Mouse (Mus musculus) megakaryocyte-erythroid progenitor cell, adult 5-6 weeks (primary cell): ENCODE results near the gene Itih4. TPM values are rescaled to one million over a fixed set of nuclear protein-coding genes. Genes with fewer than 3 reads are reported as not detected.

Source experiments
- ATAC-seq: replicated peaks from 2 replicates; pipeline ENCODE4 v1.8.0; 2016; ENCODE audit warnings: mild to moderate bottlenecking, inconsistent platforms; ENCODE audit not compliant: severe bottlenecking, poor library complexity, low FRiP score, low TSS enrichment
- total RNA-seq, 2 experiments: library from RNA; stranded (forward) in 1 of 2; stranded (reverse) in 1 of 2; fragments of 200-1000, 215-1000 nt in 1 of 2; fragments of >200 nt in 1 of 2; fragmentation: Nextera tagmentation in 1 of 2; gene quantifications; 2 replicates each; pipeline ENCODE4 v1.2.3; 2014 to 2017

Gene Itih4
- total RNA-seq (2014; fragmentation: Nextera tagmentation) (not detected in 2 replicates), total RNA-seq (2017) (not detected in 2 replicates)

DNA sequence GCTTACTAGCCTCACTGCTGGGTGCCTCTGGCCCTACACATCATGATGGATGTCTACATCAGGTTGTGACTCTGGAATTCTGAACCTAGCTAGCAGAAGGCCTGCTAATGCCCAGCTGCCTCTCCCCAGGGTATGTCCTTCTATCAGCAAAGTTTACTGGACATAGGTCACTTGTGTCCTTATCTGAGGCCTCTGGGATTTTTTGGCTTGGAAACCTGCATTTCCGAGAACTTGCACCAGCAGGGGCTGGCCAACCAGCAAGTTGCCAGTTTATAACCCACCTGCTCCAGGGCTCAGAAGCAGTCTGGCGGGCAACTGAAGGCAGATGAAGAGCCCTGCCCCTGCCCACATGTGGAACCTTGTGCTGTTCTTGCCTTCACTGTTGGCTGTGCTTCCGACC is at the start of gene Itih4:
TSS of gene Itih4 (plus strand) at position 273 of the 400 bp plus-strand sequence.
- no peak for ATAC-seq

- ATAC-seq: no peak
Observed at GRCm38 (mm10) chr14:30837416-30837996, 48.8 kb upstream of the Itih4 start.

DNA sequence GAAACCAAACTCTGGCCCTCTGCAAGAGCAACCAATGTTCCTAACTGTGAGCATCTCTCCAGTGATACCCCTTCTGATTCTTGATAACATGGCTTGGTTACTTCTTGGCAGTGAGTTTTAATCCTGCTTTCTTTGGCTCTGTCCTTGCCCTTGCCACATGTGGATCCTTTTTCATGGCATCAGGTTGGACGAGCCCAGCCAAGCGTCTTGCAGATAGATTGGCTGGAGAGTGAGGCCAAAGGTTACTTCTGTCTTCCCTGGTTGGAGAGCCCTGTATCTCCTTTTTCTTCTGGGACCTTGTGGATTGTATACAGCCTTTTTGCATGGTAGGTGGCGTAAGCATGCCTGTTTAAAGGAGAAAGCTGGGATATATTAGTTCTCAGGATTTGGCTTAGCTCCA is 42.6 kb upstream of the Itih4 start:
- ATAC-seq: no peak

- ATAC-seq: no peak
Observed at GRCm38 (mm10) chr14:30850504-30850903, 35.8 kb upstream of the Itih4 start.

GRCm38 (mm10) chr14:30852325-30852724 is 34.0 kb upstream of the Itih4 start:
- ATAC-seq: no peak

DNA sequence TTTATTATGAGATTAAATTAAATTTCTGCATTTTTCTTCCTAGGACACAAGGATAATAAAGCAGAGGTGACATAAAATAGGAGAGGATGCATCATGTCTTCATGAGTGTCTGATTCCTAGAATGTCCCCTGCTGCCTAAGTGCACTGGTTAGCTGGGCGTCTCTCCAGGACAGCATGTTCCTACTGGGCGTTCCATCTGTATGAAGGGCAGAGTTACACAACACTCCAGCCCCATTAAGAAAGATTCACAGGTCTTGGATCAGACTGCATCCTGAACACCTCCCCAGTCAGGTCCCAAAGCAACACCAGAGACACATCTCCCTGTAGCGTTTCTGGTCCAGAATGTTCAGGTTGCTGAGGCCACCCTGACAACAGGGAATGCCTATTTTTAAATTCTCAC is 31.0 kb upstream of the Itih4 start:
- no peak for ATAC-seq

GRCm38 (mm10) chr14:30856885-30857507 is 29.3 kb upstream of the Itih4 start:
- ATAC-seq: no peak

GRCm38 (mm10) chr14:30857990-30858389 is 28.3 kb upstream of the Itih4 start:
- 0 out of 2 replicates have a peak, but pooled peaks have one; percentile 71 for ATAC-seq

DNA sequence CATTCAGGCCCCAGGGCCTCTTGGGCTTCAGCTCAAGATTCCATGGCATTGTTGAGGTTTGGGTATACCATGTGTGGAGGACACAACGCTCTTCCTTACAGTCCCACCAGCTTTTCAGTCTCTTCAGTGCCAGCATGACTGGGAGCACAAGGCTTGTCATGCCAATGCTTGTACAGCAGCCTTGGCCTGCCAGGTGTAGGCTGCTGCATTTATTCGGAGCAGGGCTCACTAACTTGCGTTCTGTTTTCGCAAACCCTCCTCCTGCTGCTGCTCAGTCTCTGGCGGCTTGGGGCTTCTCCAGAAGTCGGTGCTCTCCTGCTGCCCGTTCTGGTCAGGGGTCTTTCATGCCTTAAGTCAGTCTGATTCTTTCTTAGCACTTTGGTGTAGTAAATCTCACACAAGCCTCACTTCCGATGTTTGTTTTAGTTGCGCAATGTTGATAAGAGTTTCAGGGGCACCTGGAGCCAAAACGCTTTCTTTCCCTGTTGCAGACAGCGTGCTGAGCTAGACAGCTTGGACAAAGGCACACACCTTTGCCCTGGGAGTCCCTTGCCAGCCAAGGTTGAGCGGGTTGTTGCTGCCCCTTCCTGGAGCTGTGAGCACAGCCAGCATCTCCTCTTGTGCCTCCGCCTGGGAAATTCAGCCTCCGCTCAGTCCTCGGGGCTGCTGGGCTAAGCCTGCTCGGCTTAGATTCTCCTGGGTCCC is 24.7 kb upstream of the Itih4 start:
- no peak for ATAC-seq

DNA sequence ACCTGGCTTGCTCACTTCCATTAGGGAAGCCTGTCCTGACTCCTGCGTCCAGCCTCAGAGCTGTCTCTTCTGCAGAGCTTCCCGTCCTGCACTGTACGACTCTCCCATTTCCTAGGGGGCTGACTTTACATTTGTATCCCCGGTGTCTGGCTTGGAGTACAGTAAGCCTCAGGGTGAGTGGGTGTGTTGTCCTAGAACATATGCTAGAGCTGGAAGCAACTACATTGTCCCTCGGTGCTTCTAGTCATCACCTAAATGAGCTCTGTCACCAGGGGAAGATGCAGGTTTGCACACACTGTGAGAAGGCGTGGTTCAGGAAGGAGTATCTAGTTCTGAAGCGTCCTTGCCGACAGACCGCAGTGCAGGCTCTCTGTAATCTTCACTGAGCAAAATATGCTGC is 23.9 kb upstream of the Itih4 start:
- ATAC-seq: no peak

GRCm38 (mm10) chr14:30865311-30865710 is 21.0 kb upstream of the Itih4 start:
- ATAC-seq: no peak

- peak; percentile 79 for ATAC-seq
Observed at GRCm38 (mm10) chr14:30867042-30867441, 19.2 kb upstream of the Itih4 start.

DNA sequence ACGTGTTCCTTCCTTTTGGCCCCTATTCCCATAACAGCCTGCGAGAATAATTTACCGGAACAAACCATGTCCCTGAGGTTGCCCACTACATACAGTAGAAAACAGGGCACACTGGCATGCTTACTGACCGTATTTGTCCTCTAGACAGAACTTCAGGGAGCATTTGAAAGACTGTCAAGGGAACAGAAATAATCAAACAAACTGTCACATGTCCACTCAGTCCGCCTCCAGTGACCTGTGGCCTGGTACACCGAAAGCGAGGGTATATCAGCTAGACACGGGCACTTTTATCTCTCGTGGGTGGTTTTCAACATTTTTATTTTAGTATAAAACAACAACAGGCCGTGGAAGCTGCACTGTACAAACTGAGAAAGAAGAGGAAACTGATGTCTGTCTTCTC is 17.4 kb upstream of the Itih4 start:
- ATAC-seq: no peak

- ATAC-seq: no peak
Observed at GRCm38 (mm10) chr14:30869391-30869801, 16.9 kb upstream of the Itih4 start.

GRCm38 (mm10) chr14:30870206-30871147 is 15.8 kb upstream of the Itih4 start:
- ATAC-seq: no peak

DNA sequence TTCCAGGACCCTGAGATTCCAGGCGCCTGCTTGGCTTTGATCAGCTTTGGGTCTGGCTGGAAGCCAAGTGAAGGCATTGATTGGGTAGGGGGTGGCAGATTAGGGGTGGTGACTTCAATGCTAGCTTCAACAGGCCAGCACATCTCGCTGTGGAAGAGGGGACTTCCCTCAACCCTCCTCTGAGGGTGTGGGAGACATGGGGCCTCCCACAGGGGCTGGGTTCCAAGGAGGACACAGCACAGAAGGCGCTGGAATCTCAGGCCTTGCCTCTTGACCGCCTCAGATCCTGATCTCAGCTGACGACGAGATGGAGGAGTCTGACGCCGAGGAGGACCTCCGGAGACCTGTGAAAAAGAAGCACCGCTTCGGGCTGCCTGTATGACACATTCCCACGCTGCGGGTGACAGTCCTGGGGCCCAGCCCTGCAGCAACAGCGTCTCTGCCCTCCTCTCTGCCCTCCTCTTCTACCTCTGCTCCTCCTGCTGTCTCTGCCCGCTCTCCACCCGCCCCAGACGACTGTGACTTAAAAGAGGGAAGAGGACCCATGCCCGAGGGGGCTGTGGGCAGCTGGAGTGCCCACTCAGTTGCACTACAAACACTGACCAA is 12.1 kb upstream of the Itih4 start:
- no peak for ATAC-seq

- ATAC-seq: peak; percentile 34; the same call in 1 of the 2 replicates
Observed at GRCm38 (mm10) chr14:30875130-30875865, 11.0 kb upstream of the Itih4 start.

DNA sequence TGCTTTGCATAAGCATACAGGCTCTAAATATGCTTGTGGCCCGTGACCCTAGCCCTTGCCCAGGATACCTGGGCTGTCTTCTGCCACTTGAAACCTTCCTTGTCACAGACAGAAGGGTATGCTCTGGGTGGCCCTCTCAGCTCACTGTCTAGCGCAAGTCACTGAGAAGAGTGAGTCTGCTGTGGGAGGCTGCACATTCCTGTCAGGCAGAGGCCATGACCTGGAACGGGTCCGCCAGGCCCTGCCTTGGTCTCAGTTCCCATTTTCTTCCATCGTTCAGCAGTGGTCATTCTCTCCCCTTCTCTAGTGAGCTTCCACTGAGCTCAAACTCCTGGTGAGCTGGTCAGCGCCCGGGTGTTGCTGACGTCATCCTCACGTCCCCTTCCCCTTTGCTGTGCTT is 10.3 kb upstream of the Itih4 start:
- ATAC-seq: no peak

DNA sequence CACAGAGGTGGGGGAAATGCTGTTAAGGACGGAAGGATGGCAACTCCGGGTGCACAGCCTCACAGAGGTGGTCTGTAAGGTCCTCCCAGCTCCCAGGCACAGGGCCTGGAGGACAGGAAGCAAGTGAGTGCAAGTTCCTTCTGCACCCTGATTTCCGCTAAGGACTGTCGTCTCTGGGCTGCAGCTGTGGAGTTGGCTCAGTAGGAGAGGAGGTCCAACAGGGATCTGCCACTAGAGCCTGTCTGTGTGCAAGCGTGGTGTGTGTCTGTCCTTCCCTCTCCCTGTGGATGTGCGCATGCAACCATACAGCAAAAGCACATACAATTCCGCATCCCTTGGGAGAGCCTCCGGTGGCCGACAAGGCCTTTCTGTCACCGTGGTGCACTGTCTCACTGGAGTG is 9.8 kb upstream of the Itih4 start:
- no peak for ATAC-seq
